Mouse (Mus musculus) neutrophil, adult 5-6 weeks (primary cell): ENCODE results near the gene Atp8b5. TPM values are rescaled to one million over a fixed set of nuclear protein-coding genes. Genes with fewer than 3 reads are reported as not detected.
A peak's percentile ranks its signal among the peaks of the same experiment; 100 is the strongest.

Experiments
- ATAC-seq: fragments of 151-379, 151-347 bp; 2 replicates; pipeline ENCODE4 v1.8.0; 2017; ENCODE audit warnings: mild to moderate bottlenecking, moderate TSS enrichment; ENCODE audit not compliant: insufficient number of reproducible peaks, poor library complexity, low FRiP score, severe bottlenecking; ENCODE audit errors: extremely low read depth
- total RNA-seq: library from RNA; stranded (forward); fragments of 200-1000 nt; gene quantifications from 2 replicates; pipeline ENCODE4 v1.2.3, GENCODE M21; 2017

Gene Atp8b5
- total RNA-seq, 1 experiment from 2014 or later: 0.12 TPM

DNA sequence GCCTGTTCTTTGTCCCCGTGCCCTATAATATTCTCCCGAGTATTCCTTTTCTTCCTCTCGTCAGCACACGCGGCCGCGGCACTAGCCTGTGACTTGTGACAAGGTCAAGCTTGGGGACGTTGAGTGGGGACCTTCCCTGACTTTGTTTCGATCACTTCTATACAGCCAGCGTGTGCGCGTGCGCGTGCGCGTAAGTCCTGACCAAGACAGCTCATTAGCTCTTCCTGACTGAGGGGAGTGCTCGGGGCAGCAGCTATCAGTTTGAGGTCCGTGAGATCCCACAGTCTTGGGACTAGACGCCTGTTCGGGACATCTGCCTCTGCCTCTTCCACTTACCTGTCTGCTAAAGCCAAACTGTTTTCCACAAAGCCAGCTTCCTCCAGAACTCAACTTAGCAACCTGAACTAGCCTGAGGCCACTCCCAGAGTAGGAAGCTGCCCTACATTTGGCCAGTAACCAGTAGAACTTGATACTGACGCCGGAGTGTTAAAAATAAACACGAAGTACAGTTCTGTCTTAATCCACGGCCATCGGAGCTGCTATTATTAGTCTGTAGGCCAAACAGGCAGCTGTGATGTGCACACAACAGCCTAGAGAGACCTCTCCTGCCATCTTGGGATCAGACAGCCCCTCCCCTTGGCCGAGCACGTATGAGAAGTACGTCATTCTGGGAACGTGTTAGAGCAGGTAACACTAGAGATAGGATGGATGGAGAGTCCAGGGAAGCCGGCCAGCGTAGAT lies 132.6 kb downstream of the Atp8b5 start:
- no peak for ATAC-seq

DNA sequence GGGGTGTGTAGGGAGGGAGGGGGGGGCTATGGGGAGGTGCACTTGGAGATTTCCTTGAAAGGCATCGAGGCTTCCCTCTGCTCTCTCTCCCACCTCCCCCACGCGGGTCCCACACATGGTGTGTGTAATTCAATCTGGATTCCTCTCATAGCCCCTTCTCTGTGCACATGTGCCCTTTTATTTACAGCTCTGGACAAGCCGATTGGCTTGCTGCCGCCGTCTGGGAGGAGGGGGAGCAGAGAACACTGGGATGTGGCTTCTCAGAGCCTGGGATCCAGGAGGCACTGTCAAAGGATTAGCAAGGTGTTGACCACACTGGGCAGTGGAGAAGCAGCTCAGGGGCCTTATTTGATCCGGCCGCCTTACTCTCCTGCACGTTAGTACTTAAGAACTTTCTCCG lies 134.0 kb downstream of the Atp8b5 start:
- no peak for ATAC-seq

GRCm38 (mm10) chr4:43401486-43401885 lies 134.5 kb downstream of the Atp8b5 start:
- ATAC-seq: no peak

GRCm38 (mm10) chr4:43402212-43402611 lies 135.3 kb downstream of the Atp8b5 start:
- no peak for ATAC-seq

GRCm38 (mm10) chr4:43404697-43405096 lies 137.7 kb downstream of the Atp8b5 start:
- no peak for ATAC-seq

DNA sequence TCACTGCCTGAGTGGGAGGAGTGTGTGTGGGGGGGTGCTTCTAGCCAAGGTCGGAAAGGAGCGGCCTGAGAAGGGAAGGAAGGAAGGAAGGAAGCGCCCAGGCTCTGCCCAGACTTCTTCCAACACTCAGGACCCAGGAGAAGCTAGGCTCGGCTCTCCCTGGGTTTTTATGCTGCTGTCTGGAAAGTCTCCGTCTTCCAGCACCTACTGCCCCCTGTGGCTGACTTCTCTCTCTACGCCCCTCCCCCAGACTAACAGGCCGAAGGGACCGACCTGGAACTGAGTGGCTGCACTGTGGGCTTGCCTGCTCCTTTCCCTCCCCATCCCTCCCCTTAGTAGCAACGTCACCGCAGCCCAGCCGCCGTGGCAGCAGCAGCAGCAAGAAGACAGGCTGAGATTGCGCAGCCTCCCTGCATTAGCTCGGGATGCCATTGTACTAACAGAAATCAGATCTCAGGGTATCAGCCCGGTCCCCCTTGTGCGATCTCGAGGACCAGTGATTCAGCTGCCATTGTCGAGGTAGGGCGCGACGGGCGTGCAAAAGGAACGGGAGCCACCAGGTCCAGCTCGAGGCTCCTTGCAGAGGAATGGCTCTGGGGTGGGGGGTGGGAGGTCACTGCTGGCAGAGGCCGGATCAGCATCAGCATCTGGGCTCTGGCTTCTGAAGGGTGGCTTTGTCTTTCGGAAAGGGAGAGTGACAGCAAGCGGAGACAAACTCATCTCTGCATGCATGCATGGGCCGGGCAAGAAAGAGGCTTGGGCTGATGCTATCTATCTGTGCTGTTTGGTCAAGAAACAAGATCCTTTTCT lies 139.4 kb downstream of the Atp8b5 start:
- no peak for ATAC-seq

DNA sequence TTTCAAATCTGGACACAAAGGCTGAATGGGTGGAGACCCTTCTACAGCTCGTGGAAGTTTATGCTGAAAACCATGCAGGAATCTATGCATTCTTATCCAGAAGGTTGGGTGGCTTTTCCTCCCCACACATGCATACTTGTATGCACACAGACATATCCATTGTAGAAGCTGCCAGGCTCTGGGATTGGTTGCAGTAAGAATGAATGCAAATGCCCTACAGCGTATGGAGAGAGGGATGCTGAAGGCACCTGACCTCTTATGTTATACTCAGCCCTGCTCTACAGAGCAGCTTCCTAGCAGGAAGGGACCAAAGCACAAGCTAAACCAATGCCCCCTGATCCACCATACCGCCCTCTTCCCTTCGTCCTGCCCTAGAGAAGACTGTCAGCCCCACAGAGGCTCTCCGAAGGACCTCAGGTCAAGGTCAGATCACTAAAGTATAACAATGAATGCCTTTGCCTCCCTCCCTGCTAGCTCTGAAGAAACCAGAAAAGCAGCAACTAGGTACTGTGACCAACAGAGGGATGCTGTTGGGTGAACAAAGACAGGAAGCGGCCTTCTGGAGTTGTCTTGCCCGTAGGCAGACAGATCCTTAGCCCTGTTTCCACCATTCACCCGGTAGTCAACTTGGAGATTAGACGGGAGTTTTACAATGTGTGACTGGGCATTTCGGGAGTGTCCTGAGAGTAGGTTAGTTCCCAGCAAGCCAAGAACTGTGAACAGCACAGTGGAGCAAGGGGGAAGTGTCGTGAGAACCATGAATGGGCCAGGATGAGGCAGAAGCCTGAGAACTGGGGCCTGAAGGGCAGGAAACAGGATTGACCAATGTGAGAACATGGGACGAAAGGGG lies 140.3 kb downstream of the Atp8b5 start:
- no peak for ATAC-seq

- no peak for ATAC-seq
Observed at GRCm38 (mm10) chr4:43414761-43415160, 147.8 kb downstream of the Atp8b5 start.

DNA sequence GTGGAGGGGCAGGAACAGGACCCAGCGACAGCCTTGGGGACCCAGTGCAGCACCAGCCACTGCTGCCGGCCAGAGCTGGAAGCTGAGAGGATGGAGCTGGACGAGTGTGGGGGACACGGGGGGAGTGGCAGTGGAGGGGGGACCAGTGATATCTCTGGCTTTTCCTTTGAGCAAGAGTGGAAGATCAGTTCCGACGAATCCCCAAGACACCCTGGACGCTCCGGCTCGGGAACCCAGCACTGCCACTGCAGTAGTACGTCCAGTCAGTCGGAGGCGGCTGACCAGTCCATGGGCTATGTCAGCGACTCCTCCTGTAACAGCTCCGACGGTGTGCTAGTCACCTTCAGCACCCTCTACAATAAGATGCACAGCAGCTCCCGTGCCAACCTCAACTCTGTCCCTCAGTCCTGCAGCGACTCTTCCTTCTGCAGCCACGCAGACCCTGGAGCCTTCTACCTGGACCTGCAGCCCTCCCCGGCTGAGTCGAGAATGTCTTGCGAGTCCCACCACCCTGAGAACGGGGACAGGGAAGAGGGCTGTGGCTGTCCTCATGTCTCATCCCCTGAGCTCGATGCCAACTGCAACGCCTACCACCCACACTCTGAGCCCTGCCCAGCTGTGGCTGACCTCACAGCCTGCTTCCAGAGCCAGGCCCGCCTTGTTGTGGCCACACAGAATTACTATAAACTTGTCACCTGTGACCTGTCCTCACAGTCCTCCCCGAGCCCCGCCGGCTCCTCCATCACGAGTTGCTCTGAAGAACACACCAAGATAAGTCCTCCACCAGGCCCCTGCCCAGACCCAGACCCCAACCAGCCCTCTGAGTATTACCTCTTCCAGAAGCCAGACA lies 148.5 kb downstream of the Atp8b5 start:
- ATAC-seq: no peak

GRCm38 (mm10) chr4:43416071-43416490 lies 149.1 kb downstream of the Atp8b5 start:
- no peak for ATAC-seq

DNA sequence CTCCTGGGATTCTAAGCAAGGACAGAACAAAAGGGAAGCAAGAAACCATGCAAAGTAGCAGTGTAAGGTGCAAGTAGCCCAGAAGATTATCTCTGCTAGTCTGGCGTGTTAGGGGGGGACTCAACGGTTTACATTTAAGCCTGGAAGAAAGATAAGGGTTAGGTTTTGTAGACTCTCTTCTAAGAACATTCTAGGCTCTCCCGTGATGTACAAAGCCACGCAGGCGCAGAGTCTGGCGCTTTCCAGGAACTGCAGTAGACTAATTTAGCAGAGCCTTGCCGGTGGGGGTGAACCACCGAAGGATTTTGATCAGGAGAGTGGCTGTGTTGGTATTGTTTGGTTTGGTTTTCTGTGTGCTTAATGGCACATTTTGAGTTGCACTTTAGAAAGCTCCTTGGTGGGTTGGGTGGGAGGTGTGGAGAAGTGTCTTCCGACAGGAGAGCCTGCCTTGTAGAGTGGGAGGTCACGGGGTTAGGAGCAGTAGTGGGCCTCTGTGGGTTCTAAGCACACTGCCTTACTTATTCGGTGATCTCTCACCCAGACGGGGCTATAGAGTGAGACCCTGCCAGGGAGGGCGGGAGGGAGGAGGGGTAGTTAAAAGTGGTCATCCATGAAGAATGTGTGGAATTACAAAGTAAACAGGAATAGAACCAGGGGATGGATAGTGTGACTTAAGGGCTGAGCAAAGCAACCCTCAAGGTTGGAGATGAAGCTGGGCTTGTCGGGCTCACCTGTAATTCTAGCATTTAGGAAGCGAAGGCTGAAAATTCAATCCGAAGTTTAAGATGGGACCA lies 150.5 kb downstream of the Atp8b5 start:
- no peak for ATAC-seq

GRCm38 (mm10) chr4:43418450-43418849 lies 151.5 kb downstream of the Atp8b5 start:
- no peak for ATAC-seq

- ATAC-seq: no peak
Observed at GRCm38 (mm10) chr4:43418973-43419656, 152.2 kb downstream of the Atp8b5 start.

DNA sequence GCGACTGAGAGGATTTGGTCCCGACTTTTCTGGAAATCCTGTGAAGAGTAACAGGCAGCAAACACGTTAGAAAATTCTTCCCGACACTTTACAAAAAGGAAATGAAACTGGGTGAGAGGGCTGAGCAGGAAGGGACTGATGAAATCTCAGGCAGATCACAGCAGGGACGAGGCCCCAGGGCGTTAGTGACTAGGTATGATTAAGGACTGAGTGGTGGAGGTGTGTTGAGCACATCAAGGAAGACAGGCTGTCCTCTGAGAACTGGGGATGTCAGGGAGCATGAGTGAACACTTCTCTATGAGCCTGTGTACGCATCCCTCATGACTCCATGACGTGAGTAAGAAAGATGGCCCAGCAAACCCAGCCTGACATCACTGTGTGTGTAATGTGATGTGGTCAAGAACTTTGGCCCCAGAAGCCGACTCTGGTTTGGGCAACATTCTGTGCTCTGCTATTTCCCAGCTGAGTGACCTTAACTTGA lies 152.9 kb downstream of the Atp8b5 start:
- ATAC-seq: no peak

GRCm38 (mm10) chr4:43420305-43420704 lies 153.3 kb downstream of the Atp8b5 start:
- peak; percentile 31; the same call in 1 of the 2 replicates for ATAC-seq

DNA sequence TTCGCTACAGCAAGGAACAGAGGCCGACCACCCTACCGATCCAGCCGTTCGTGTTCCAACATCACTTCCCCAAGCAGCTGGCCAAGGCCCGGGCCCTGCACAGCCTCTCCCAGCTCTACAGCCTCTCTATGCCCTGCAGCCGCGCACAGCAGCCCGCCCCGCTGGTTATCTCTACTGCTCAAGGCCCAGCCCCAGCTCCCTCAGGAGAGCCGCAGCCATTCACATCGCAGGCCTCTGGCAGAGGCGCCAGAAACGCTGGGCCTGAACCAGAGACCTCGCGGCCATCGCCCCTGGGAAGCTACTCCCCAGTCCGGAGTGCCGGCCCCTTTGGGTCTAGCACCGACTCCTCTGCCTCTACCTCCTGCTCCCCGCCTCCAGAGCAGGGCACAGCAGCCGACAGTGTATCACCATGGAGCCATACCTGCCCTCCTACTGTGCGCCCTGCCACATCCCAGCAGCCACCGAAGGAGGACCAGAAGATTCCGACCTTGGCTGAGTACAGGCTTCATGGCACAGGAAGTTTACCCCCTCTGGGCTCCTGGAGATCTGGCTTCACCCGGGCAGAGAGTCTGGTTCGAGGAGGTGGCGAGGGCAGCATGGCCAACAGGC lies 154.8 kb downstream of the Atp8b5 start:
- no peak for ATAC-seq
